Mouse (Mus musculus) central nervous system, embryonic 18 days (tissue): ENCODE results near the gene Ap2a1. TPM values are rescaled to one million over a fixed set of nuclear protein-coding genes. Genes with fewer than 3 reads are reported as not detected.

Experiments used
- polyA plus RNA-seq: library from polyadenylated mRNA; depleted of rRNA; stranded (reverse); fragments of >200 nt; gene quantifications from 2 replicates; pipeline ENCODE4 v1.2.3, GENCODE M21; 2012; rRNA removed

Gene Ap2a1
- polyA plus RNA-seq, result 139 and 165 TPM in 2 replicates

DNA sequence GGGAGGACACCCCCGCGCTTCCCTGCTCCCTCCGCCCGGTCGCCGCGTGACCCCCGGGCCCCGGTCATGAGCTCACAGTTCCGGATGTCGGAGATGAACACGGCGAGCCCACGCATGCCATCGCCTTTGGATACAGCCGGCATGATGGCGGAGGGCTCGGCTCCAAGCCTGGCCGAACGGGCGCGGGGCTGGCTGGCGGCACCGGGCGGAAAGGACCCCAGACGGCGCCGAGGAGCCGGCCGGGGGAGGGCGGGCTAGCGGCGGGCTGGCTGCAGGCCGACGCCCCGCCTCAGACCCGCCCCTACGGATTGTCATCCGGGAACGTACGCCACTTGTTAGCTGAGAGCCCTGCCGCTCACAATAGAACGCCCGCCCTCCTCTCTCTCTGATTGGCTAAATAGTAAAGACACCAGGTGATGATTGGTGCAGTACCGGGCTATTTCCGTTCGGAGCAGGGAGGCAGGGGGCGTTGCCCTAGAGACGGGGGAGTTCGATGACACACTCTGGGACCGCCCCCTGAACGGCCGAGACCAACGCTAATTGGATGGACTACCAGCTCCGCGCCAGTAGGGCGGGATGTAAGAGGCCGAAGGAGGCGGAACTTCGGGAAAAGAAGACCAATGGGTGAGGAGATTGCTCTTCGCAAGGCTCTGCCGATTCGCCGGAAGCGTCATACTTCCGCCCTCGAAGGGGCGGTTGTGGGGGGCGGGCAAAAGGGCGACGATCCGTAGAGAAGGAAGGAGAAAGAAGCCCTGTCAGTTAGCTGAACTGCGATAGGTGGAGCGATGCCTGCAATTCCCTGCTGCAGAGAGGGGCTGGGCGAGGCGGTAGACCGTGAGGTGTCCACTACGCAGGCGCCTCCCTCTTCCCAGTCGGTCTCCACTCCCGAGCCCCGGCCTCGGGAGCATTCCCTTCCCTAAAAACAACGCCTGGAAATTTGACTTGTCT, at the start of gene Ap2a1:
Gene Ap2a1, minus strand, starts transcription at position 293 of the 948 bp plus-strand sequence.

DNA sequence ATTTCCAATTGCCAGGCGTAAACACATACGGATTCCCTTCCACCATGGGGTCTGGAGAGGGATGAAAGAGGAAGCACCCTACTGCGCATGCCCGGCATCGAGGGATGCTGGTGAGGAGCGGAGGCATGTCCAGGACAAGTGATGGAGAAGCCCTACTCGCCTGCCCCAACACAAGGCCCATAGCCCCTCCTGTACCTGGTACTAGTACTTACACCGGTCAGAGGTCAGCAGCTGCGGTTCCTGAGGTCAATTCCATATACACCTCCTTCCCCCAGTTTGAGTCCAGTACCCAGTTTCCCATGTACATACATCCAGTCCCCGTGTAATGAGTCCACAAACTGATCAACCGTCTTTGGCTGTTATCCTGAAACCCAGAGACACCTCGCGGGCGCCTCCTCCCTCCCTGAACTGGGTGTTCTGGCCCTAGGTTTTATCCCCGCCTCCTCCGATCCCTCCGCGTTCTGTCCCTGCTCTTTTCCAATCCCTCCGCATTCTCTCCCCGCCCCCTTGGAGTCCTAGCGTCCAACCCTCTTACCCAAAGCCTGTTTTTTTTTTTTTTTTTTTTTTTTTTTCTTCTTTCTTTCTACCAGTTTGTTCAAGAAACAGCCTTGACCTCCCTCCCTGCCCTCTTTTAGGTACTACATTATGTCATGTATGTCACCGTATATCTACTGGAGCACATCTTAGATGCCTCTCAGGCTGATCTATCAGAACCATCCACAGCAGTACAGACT, 45.3 kb upstream of the Ap2a1 start, which contains the start of gene Cpt1c:
Gene Cpt1c, minus strand, starts transcription at position 469 of the 734 bp plus-strand sequence.

DNA sequence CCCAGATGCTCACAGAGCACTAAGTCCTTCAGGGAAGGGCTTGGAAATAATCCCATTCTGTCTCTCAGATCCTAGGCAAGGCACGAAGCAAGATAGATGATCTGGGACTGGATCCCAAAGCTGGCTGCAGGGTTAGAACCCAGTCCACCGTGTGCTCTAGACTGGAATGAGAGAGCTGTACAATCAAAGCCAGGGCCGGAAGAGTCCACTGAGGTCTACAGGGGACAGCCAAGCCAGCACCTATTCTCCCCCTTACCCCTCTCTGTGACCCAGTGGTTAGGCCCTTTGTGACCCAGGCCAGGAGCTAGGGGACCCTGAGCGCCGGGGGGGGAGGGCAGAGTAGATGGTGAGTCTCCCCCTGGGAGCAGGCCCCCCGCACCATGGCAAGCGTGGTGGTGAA, 13.6 kb upstream of the Ap2a1 start, which contains the start of gene Tsks:
Gene Tsks, plus strand, starts transcription at position 301 of the 400 bp plus-strand sequence.

DNA sequence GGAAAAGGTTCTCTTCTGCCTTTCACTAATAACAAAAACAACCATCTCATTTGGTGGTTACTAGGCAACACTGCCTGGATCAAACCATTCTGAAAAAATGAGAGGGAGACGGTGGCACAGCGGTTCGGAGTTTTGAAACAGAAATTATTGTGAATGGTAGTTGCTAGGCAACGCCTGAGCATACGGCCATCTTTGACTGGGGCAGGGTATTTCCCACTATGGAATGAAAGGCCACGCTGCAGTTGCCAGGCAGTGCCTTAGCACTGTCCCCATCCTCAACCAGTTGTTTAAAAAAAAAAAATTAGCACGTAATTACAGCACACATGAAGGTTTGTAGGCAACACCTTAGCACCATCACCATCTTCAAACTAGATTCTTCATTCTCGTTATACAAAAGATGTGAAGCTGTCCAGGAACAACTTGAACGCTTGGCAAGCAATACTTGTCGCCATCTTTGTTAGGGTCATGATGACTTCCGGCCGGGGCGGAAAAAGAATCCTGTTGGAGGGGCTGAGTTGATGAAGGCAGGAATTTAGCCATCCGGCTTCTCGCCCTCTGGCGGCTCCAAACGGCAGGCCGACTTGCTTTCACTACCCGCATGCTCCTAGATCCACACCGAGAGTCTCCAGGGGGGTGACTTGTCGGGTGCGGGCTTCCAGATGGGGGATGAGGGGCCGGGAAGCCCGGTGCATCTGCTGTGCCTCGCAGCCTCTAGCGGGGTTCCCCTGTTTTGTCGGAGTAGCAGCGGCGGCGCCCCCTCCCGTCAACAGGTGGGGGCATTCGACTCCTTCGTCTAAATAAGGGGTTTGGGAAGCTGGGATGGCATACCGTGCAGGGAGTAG, 33.5 kb downstream of the Ap2a1 start, which contains the start of gene Fuz:
Gene Fuz, plus strand, starts transcription at position 487 of the 842 bp plus-strand sequence.

DNA sequence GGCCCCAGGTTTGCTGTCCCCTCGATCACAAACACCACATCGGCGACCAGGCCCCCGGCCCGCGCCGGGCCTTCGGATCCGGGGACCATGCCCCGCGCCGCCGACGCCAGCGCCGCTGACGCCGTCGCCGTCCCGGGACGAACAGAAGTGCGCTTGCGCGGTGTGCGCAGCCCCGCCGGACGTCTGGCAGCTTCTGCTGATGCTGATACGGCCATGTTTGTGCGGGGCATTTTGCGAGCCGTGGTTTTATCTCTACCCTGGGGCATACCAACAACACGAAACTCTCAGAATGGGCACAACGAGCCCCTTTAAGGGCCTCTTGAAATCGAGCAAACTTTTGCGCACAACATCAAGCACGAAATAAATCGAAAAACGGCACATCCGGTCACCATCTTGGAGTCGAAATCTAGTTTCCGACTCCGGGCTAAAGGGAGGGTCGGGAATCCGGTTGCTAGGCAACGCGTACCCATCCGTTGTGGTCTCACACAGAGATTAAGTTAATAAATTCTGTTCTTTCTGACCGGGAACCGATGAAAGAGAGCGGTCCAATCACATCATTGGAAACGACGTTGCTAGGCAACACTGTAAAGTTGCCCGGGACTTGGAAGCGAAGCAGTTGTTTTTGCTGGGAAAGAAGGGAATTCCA, 36.9 kb downstream of the Ap2a1 start, which contains the start of gene Med25:
Gene Med25, minus strand, starts transcription at position 437 of the 646 bp plus-strand sequence.

DNA sequence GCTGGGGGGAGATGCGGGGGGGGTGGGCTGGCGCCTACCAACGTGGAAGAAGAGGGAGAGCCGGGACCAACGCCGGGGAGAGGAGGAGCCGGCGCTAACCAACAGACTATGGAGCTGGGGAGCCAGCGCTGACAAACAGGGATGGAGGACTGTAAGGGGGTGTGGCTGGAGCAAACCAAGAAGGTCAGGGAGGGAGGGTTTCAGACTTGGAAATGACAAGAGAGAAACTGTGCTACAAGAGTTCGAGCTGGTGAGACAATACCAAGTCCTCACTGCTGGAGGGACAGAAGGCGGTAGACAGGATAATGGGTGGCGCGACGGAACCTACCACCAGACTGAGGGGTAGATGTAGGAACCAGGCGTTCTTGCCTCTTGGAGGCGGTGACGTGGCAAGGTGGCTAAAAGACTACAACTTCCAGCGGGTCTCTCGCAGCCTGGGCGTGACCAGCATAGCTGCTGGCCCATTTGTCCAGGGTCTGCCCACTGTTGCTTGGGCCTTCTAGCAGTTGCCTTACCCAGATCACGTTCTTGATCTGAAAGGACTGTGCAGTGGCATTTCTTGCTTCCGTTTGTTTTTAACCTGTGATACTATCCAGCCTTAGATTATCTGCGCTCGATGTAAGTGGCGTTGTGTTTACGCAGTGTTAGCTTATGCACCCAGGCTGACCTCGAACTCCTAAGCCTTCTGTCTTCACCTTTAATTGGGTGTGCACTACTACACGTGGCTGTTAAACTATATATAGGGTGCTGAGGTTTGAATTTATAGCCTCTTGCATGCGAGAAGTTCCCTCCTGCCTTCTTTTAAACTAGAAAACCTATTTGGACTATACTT, 59.4 kb downstream of the Ap2a1 start, which contains the start of gene Ptov1:
Gene Ptov1, minus strand, starts transcription at position 92 of the 832 bp plus-strand sequence.

DNA sequence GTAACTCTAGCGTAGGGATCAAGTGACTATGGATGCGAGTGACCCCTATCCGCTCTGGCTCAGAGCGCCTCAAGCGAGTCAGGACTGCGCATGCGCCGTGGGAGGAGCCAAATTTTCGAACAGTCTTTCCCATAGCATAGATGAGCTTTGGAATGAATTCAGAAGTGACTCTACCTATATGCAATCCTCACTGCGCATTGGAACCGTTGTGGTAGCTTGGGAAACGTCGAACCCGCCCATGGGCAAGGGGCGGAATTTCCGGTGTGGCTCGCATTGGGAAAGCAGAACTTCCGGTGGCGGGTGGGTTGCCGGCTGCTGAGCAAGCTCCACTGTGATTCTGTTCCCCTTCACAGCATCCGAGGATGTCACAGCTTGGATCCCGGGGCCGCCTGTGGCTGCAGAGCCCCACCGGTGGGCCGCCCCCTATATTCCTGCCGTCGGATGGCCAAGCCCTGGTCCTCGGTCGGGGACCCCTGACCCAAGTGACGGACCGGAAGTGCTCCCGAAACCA, 72.2 kb downstream of the Ap2a1 start, which contains the start of gene Pnkp:
Gene Pnkp, plus strand, starts transcription at position 98 of the 511 bp plus-strand sequence.

Other genes with a start within 250 kb of the Ap2a1 start
- not detected in 2 replicates for gene Izumo2, start 220.8 kb downstream of the Ap2a1 start, polyA plus RNA-seq
- 28.7 TPM in 2 replicates for gene Vrk3, start 181.1 kb downstream of the Ap2a1 start, polyA plus RNA-seq
- 1.2 and 1.3 TPM in 2 replicates for gene Zfp473, start 178.4 kb downstream of the Ap2a1 start, polyA plus RNA-seq
- 60.4 and 62.0 TPM in 2 replicates for gene Nup62, start 113.4 kb downstream of the Ap2a1 start, polyA plus RNA-seq
- gene Il4i1, start 113.1 kb downstream of the Ap2a1 start, polyA plus RNA-seq, result 0.43 and 0.61 TPM in 2 replicates
- 15.3 and 17.9 TPM in 2 replicates for gene Atf5, start 112.8 kb downstream of the Ap2a1 start, polyA plus RNA-seq
- 98.0 and 109 TPM in 2 replicates for gene Akt1s1, start 80.5 kb downstream of the Ap2a1 start, polyA plus RNA-seq
- 104 and 109 TPM in 2 replicates for gene Tbc1d17, start 80.4 kb downstream of the Ap2a1 start, polyA plus RNA-seq
- 31.5 and 33.3 TPM in 2 replicates for gene Pnkp, start 72.4 kb downstream of the Ap2a1 start, polyA plus RNA-seq
- 560 and 658 TPM in 2 replicates for gene Ptov1, start 59.7 kb downstream of the Ap2a1 start, polyA plus RNA-seq
- gene Med25, start 36.8 kb downstream of the Ap2a1 start, polyA plus RNA-seq, result 135 and 146 TPM in 2 replicates
- 23.8 and 23.9 TPM in 2 replicates for gene Fuz, start 33.4 kb downstream of the Ap2a1 start, polyA plus RNA-seq
- 0.08 and 0.10 TPM in 2 replicates for gene Tsks, start 13.7 kb upstream of the Ap2a1 start, polyA plus RNA-seq
- gene Cpt1c, start 45.4 kb upstream of the Ap2a1 start, polyA plus RNA-seq, result 96.5 and 105 TPM in 2 replicates
- 861 and 874 TPM in 2 replicates for gene Prmt1, start 57.1 kb upstream of the Ap2a1 start, polyA plus RNA-seq
- gene Irf3, start 68.2 kb upstream of the Ap2a1 start, polyA plus RNA-seq, result 89.9 and 97.5 TPM in 2 replicates
- 8.4 and 10.7 TPM in 2 replicates for gene Bcl2l12, start 69.2 kb upstream of the Ap2a1 start, polyA plus RNA-seq
- gene Scaf1, start 86.9 kb upstream of the Ap2a1 start, polyA plus RNA-seq, result 91.3 and 106 TPM in 2 replicates
- gene Rras, start 88.5 kb upstream of the Ap2a1 start, polyA plus RNA-seq, result 20.9 and 23.6 TPM in 2 replicates
- 9.9 and 13.2 TPM in 2 replicates for gene Prr12, start 123.4 kb upstream of the Ap2a1 start, polyA plus RNA-seq
- gene Nosip, start 132.9 kb upstream of the Ap2a1 start, polyA plus RNA-seq, result 74.9 and 77.9 TPM in 2 replicates
- gene Prrg2, start 133.2 kb upstream of the Ap2a1 start, polyA plus RNA-seq, result 17.9 and 18.6 TPM in 2 replicates
- gene Rcn3, start 162.7 kb upstream of the Ap2a1 start, polyA plus RNA-seq, result 34.7 and 64.0 TPM in 2 replicates
- gene Fcgrt, start 174.4 kb upstream of the Ap2a1 start, polyA plus RNA-seq, result 15.8 and 18.4 TPM in 2 replicates
- gene Rps11, start 194.9 kb upstream of the Ap2a1 start, polyA plus RNA-seq, result 524 and 549 TPM in 2 replicates
- 2,210 and 2,469 TPM in 2 replicates for gene Rpl13a, start 199.3 kb upstream of the Ap2a1 start, polyA plus RNA-seq
- 0.21 and 0.34 TPM in 2 replicates for gene Gm45713, start 206.7 kb upstream of the Ap2a1 start, polyA plus RNA-seq
- 7.5 and 9.1 TPM in 2 replicates for gene Flt3l, start 206.9 kb upstream of the Ap2a1 start, polyA plus RNA-seq
- 144 and 160 TPM in 2 replicates for gene Pih1d1, start 224.8 kb upstream of the Ap2a1 start, polyA plus RNA-seq
- gene Aldh16a1, start 225.1 kb upstream of the Ap2a1 start, polyA plus RNA-seq, result 13.3 and 16.7 TPM in 2 replicates
- 45.9 and 55.3 TPM in 2 replicates for gene Slc17a7, start 234.5 kb upstream of the Ap2a1 start, polyA plus RNA-seq